Mouse (Mus musculus) intestine, embryonic 16.5 days (tissue): Measurements from ENCODE around the gene Lrrc15. TPM values are rescaled to one million over a fixed set of nuclear protein-coding genes. Genes with fewer than 3 reads are reported as not detected.

Source experiments
- ATAC-seq: fragments of 200-750 bp; cut with Nextera tagmentation; 2 replicates; pipeline ENCODE4 v1.8.0; 2017; ENCODE audit warnings: moderate TSS enrichment, moderate library complexity
- H3K27ac ChIP-seq: fragments of 300-500 bp; sonication (generic); 2 replicates; pipeline ENCODE4 v1.5.1; 2014; ENCODE audit warnings: mild to moderate bottlenecking, low read length
- H3K27me3 ChIP-seq: fragments of 300-500 bp; sonication (generic); replicated peaks from 2 replicates; pipeline ENCODE4 v1.6.1; 2014; ENCODE audit warnings: low read length, control low read depth, mixed read lengths; ENCODE audit not compliant: control insufficient read depth, insufficient read depth
- H3K36me3 ChIP-seq: fragments of 300-500 bp; sonication (generic); 2 replicates; pipeline ENCODE4 v1.6.1; 2014; ENCODE audit warnings: low read length, control low read depth; ENCODE audit not compliant: control insufficient read depth, insufficient read depth
- H3K4me1 ChIP-seq: fragments of 300-500 bp; sonication (generic); 2 replicates; pipeline ENCODE4 v1.6.1; 2014; ENCODE audit warnings: low read length, control low read depth, mixed read lengths; ENCODE audit not compliant: control insufficient read depth, insufficient read depth
- H3K4me2 ChIP-seq: fragments of 300-500 bp; sonication (generic); 2 replicates; pipeline ENCODE4 v1.6.1; 2014; ENCODE audit warnings: low read depth, low read length, control low read depth
- H3K4me3 ChIP-seq: fragments of 300-500 bp; sonication (generic); 2 replicates; pipeline ENCODE4 v1.5.1; 2014; ENCODE audit warnings: mild to moderate bottlenecking, low read length
- H3K9ac ChIP-seq: fragments of 300-500 bp; sonication (generic); 2 replicates; pipeline ENCODE4 v1.6.1; 2014; ENCODE audit warnings: low read depth, low read length
- H3K9me3 ChIP-seq: fragments of 300-500 bp; sonication (generic); 2 replicates; pipeline ENCODE4 v1.6.1; 2016; ENCODE audit warnings: low read length, control low read depth; ENCODE audit not compliant: control insufficient read depth
- WGBS: fragments of 180-500 bp; shearing (Covaris S2); extraction: QIAGEN DNeasy Blood & Tissue Kit; methylation state at CpG from one replicate; pipeline ENCODE4 v1.1.7; 2014; 5-methylcytosine and 5-hydroxymethylcytosine counted together
- polyA plus RNA-seq: library from polyadenylated mRNA; unstranded; fragments of >200 nt; fragmentation: Nextera tagmentation; extraction: Ambion mirVana; gene quantifications from 2 replicates; pipeline ENCODE4 v1.2.1, GENCODE M21; 2015

The Lrrc15 gene
- polyA plus RNA-seq, 1 experiment from 2014 or later: 0.32 TPM

DNA sequence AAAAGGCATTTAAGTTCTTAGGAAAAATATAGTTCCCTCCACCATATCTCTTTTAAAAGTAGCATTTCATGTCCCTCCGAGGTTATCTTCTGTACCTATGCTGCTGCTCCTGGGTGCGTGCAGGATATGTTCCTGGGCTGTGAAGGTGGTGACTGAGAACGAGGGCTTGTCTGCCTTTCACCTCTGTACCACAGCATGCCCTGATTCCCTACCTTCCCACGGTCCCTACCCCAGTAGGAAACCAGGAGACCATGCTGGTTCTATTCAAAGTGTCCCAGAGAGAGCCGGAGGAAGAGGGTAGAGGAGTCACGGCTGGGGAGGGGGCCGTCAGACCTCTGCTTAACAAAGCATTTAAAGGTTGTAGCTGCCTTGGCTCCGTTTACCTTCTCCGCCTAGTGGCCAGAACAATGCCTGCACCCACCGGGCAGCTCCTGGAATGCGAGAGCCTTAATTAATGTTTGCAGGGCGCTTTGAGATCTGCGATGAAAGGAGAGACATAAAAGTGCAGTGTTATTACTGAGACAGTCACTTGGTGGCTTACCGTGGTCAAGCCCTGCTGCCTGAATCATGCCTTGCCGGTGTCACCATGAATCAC is 784 bp upstream of the Lrrc15 start:
- peak overlapping the region; percentile 1; the same call in 1 of the 2 replicates for H3K4me3 ChIP-seq
- peak; percentile 43; the same call in 1 of the 2 replicates for ATAC-seq
- peak overlapping the region; percentile 36 for H3K4me2 ChIP-seq
- H3K9ac ChIP-seq: peak overlapping the region; percentile 49; the same call in 1 of the 2 replicates
- 3% methylated on average over 15 of the region's 15 CpGs for WGBS
- H3K27me3 ChIP-seq: no peaks in the 10 kb centered on the region; the same call in 1 of the 2 replicates
- H3K9me3 ChIP-seq: no peaks in the 10 kb centered on the region
- H3K27ac ChIP-seq: no peak overlapping the region
- peaks cover 26% of the 10 kb centered on the region for H3K4me1 ChIP-seq
- H3K36me3 ChIP-seq: no peaks in the 10 kb centered on the region

DNA sequence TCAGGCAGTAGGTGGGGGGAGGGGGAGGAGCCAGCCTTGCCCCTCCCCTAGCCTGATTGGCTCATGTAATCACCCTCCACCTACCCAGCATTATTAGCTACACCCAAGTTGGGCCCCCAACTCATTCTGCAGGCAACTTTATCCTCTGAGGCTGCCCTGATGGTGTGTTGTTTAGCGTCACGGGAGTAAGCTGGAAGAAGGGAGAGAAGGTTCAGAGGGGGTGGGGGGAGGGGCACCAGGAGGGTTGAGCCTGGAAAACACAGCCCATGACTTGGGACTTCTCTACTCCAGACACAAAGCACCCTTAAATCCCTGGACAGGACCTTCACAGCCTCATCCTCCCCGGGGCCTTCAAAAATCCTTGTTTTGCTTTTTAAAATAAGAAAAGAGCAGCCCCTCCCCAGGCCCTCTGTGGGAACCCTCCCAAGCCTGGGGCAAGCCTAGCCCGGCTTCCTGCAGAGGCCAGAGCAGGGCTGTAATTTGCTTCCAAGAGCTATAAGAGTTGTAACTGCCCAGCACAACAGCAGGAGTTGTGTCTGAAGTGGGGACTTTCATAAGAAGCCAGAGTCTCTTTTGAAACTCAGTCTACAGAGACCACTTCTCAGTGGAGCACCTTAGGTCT is 2.3 kb downstream of the Lrrc15 start:
- Histone ChIP-seq H3K4me2 (no peak overlapping the region), H3K27ac (no peak overlapping the region), H3K9ac (no peak overlapping the region), H3K4me3 (no peak overlapping the region), H3K4me1 (peaks cover 23% of the 10 kb centered on the region), H3K27me3 (no peaks in the 10 kb centered on the region; the same call in 1 of the 2 replicates), H3K9me3 (no peaks in the 10 kb centered on the region), H3K36me3 (no peaks in the 10 kb centered on the region)
- 21% methylated on average over 4 of the region's 4 CpGs for WGBS
- ATAC-seq: no peak

DNA sequence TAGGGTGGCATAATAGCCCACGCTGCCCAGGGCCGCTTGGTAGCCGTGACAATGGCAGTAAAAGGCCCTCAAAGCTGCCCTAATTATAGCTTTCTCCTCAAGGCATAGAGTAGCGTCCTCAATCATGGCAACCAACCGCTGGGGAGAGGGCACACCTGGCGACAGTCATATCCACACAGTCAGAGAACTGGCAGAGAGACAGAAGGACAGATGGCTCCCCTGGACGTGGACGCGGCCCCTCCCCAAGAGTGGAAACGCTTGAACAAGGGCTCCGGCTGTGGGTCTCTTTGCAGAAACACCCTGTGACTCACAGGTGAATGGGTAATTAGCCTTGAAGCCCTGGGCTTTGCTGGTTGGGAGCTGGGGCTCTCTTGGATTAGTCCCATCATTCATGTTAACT is 4.7 kb downstream of the Lrrc15 start:
- 74% methylated on average over 11 of the region's 11 CpGs for WGBS
- ATAC-seq: no peak
- no peaks in the 10 kb centered on the region; the same call in 1 of the 2 replicates for H3K27me3 ChIP-seq
- H3K4me1 ChIP-seq: peaks cover 16% of the 10 kb centered on the region
- H3K4me2 ChIP-seq: no peak overlapping the region
- H3K9me3 ChIP-seq: no peaks in the 10 kb centered on the region
- no peaks in the 10 kb centered on the region for H3K36me3 ChIP-seq
- no peak overlapping the region for H3K27ac ChIP-seq
- H3K9ac ChIP-seq: no peak overlapping the region
- no peak overlapping the region for H3K4me3 ChIP-seq

DNA sequence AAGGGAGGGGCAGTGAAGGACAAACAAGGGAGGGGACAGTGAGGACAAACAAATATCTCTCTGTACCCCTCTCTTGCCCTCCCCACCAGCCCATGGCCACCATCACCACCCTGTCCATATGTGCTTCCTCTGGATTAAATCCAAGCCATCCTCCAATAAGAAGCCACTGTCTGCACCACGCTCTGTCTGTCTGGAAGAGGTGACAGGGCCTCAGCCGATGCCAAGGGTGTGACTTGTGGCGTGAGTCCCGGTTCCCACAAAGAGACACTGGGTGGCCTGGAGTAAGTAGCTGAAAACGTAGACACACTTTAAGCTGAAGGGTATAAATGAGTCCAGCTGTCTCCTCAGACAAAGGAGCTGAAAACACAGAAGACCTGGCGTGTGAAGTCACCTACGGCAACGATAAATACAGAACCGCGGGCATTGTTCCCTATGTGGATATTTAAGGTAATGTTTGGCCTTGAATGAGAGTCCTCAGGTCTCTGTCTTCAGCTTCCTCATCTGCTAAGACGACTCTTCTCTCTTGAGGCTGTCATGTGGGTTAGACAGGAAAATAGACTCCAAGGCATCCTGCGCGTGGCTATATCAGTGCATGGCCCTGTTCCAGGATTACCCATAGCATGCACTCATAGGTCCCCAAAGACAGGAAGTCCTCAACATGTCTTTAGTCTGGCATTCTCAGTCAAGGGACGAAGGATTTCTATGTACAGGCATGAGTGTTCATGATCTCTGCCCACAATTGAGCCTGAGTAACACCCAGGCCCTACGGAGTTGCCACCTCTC is 7.3 kb downstream of the Lrrc15 start:
- 76% methylated on average over 15 of the region's 15 CpGs for WGBS
- no peak overlapping the region for H3K4me3 ChIP-seq
- no peaks in the 10 kb centered on the region for H3K27me3 ChIP-seq
- no peak overlapping the region for H3K9ac ChIP-seq
- H3K27ac ChIP-seq: no peak overlapping the region
- no peak overlapping the region for H3K4me2 ChIP-seq
- no peak for ATAC-seq
- peaks cover 3% of the 10 kb centered on the region; the same call in 1 of the 2 replicates for H3K4me1 ChIP-seq
- no peaks in the 10 kb centered on the region for H3K9me3 ChIP-seq
- no peaks in the 10 kb centered on the region for H3K36me3 ChIP-seq

DNA sequence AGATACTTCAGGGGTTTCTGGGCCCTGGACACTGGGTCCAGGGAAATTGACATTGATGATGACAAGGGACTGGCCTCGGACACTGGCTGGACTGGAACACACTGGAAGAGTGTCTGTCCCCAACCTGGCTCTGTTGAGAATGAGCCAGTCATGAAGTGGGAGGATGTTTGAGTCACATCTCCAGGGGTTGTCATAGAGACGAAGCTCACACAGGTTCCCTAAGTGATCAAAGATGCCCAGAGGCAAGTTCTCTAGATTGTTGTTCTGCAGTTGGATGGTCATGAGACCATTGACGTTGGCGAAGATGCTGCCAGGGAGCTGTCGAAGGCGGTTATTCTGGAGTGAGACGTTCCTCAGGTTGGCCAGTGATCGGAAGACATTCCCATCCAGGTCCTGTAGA is 10.0 kb downstream of the Lrrc15 start:
- ATAC-seq: no peak
- 91% methylated on average over 8 of the region's 8 CpGs for WGBS
- no peaks in the 10 kb centered on the region for H3K9me3 ChIP-seq
- H3K9ac ChIP-seq: no peak overlapping the region
- H3K4me2 ChIP-seq: no peak overlapping the region
- H3K27me3 ChIP-seq: no peaks in the 10 kb centered on the region
- no peak overlapping the region for H3K27ac ChIP-seq
- no peak overlapping the region for H3K4me3 ChIP-seq
- H3K4me1 ChIP-seq: no peaks in the 10 kb centered on the region
- no peaks in the 10 kb centered on the region for H3K36me3 ChIP-seq

DNA sequence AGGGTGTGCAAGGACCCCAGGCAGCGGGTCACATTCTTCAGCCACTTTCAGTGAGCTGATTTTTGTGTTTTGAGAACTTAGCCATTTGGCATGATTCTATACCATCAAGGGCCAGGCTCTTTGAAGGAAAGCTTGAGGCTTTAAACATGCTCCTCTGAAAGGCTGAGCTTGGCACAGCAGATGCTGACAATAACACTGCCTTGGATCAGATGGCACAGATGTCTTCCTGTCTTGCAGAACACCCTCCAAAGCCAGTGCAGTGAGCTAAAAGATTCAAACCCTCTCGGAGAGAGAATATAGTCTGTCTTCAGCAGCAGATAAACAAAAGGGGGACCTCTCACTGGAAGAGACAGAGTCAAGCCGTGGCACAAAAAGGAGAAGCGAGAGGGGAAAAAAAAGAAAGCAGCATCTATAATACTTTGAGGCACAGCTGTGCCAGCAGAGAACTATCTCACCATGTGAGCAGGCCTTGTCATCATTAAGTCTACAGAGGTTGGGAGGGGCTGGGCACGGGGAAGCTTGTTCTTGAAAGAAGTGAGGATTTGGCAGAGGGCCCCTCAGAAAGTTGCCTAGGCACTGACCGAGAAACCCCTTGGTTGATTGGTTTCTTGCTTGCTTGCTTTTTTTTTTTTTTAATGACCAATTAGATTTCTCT is 11.0 kb downstream of the Lrrc15 start:
- Histone ChIP-seq H3K27ac (no peak overlapping the region), H3K9ac (no peak overlapping the region), H3K27me3 (no peaks in the 10 kb centered on the region), H3K9me3 (no peaks in the 10 kb centered on the region), H3K4me3 (no peak overlapping the region), H3K4me2 (no peak overlapping the region), H3K4me1 (0 out of 2 replicates have a peak, but pooled peaks cover 3% of the 10 kb centered on the region), H3K36me3 (no peaks in the 10 kb centered on the region)
- 55% methylated on average over 6 of the region's 6 CpGs for WGBS
- no peak for ATAC-seq

DNA sequence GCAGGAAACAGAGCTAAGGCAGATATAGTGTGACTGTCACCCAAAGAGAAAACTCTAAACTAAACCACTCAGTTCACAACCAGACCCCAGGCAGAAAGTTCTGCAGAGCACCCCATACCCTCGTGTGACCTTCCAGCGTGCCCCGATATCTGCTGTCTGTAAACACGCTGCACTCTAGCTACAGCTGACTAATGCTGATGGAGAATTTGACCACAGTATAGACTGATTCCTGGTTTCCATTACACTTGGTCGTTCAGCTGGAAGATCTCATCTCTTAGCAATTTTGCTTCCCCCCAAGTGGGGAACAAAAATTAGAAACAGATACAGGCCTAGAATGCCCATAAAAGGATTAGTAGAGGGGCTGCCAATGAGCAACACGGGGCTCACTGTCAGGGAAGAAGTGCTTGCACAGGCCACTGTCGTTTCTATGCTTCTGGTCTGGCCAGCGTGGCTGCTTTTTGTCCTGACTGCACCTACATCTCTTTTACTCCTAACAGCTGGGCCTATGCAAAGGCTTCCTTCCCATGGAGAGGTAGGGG is 11.8 kb downstream of the Lrrc15 start:
- no peak overlapping the region for H3K4me3 ChIP-seq
- no peaks in the 10 kb centered on the region for H3K36me3 ChIP-seq
- WGBS: 47% methylated on average over 8 of the region's 8 CpGs
- H3K4me1 ChIP-seq: 0 out of 2 replicates have a peak, but pooled peaks cover 3% of the 10 kb centered on the region
- ATAC-seq: no peak
- H3K27me3 ChIP-seq: no peaks in the 10 kb centered on the region
- H3K9ac ChIP-seq: no peak overlapping the region
- no peaks in the 10 kb centered on the region for H3K9me3 ChIP-seq
- H3K4me2 ChIP-seq: no peak overlapping the region
- 0 out of 2 replicates have a peak overlapping the region, but pooled peaks have one; percentile 6 for H3K27ac ChIP-seq

DNA sequence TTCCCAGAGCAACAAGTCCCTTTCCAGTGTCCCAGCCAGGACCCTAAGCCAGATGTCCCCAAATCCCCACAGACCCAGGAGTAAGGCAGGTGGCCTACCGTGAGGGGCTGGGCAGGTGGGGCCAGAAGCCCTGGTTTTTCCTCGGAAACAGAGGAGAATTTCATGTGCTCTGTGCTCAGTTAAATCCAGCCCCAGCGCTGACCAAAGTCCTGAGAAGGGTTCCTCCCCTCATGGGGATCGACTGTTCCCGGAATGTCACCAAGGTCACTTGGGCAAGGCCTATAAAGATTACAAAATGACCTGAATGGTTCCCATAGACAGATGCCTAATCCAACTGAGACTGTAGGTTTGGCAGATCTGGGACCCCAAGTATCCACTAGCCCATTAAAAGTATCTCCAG is 15.7 kb downstream of the Lrrc15 start, which contains the start of gene Cpn2:
Cpn2 (minus strand) TSS at position 141 of the 400 bp plus-strand sequence.
- Histone ChIP-seq H3K27me3 (no peaks in the 10 kb centered on the region), H3K9me3 (no peaks in the 10 kb centered on the region), H3K4me3 (no peak within 1 kb of the TSS), H3K4me1 (0 out of 2 replicates have a peak, but pooled peaks cover 3% of the 10 kb centered on the region), H3K27ac (no peak within 1 kb of the TSS), H3K4me2 (peak within 1 kb of the TSS; percentile 20; the same call in 1 of the 2 replicates), H3K36me3 (no peaks in the 10 kb centered on the region), H3K9ac (no peak within 1 kb of the TSS)
- ATAC-seq: peak; percentile 72
- 57% methylated on average over 5 of the region's 5 CpGs for WGBS
